Mouse (Mus musculus): ENCODE measurements at regions not wholly inside any gene's neighbourhood (a gene's known extent, or its start where the extent isn't known, plus 50 kb on each side); places are given as distances from the start of the nearest gene placed in this dataset.

GRCm38 (mm10) chr4:54021069-54021829 lies 195.4 kb downstream of the Tmem38b start:
- TF ChIP-seq CTCF (IDR thresholded peaks at IDR 0.05; ENCODE audit: control insufficient read depth, insufficient read depth, insufficient read length) (no peak), CEBPB (IDR thresholded peaks at IDR 0.05; ENCODE audit: low read depth) (no peak), MYOD1 (IDR thresholded peaks at IDR 0.05; ENCODE audit: control insufficient read depth, insufficient read length, low read depth) (no peak), FOSL1 (IDR thresholded peaks at IDR 0.05; ENCODE audit: insufficient read depth, low read length, poor library complexity, severe bottlenecking) (no peak), USF1 (IDR thresholded peaks at IDR 0.05; ENCODE audit: low read depth) (no peak), MAX (IDR thresholded peaks at IDR 0.05) (no peak)
